In genomic region chr11:48178174-48178573, GRCm38 (mm10) we compare ENCODE assay signal across 21 mouse cellular contexts.
A peak's percentile ranks its signal among the peaks of the same experiment; 100 is the strongest.
DNase-seq lines count a peak whose midpoint lies in the region; TF ChIP-seq lines count a peak whose summit lies in the region.
"Had no signal": no experiment of that assay in that cellular context is flagged by ENCODE, and none has a peak within 500 bp of the region (broad histone marks: within the 10 kb centered on the region; RNA-seq: fewer than 3 reads in every experiment).

No protein-coding gene starts in this region.

- H3K9me3 ChIP-seq in E14TG2a.4 (ENCODE audit: low read length): no peaks in the 10 kb centered on the region
- H3K9me3 ChIP-seq: embryonic facial prominence, embryonic 13.5 days; forebrain, embryonic 13.5 days; hindbrain, embryonic 13.5 days; limb, embryonic 12.5 days; liver, embryonic 12.5 days; midbrain, embryonic 13.5 days had no signal

- no peaks in the 10 kb centered on the region for H3K4me1 ChIP-seq in E14TG2a.4 (replicated peaks; ENCODE audit: low read depth, low read length)
- no peaks in the 10 kb centered on the region for H3K4me1 ChIP-seq in thymus, adult 2 months (replicated peaks; ENCODE audit: control insufficient read depth, insufficient read depth, low read length)
- H3K4me1 ChIP-seq: embryonic facial prominence, embryonic 13.5 days; forebrain, embryonic 13.5 days; hindbrain, embryonic 13.5 days; limb, embryonic 12.5 days; liver, embryonic 12.5 days; midbrain, embryonic 13.5 days had no signal

- H3K4me3 ChIP-seq in gastrocnemius, adult 2 months: no peak overlapping the region
- H3K4me3 ChIP-seq in layer of hippocampus, adult 2 months: no peak overlapping the region
- H3K4me3 ChIP-seq in E14TG2a.4 (replicated peaks; ENCODE audit: low read length): no peak overlapping the region
- no peak overlapping the region for H3K4me3 ChIP-seq in thymus, adult 2 months (ENCODE audit: control insufficient read depth, insufficient read depth, low read length)
- H3K4me3 ChIP-seq: embryonic facial prominence, embryonic 13.5 days; erythroblast, embryonic 14.5 days; forebrain, embryonic 13.5 days; hindbrain, embryonic 13.5 days; limb, embryonic 12.5 days; liver, embryonic 12.5 days; midbrain, embryonic 13.5 days had no signal

- intact Hi-C loops in gastrocnemius, adult 2 months (cut with DNase I): no loop called here
- intact Hi-C loops in gastrocnemius, postnatal 36 days (cut with DNase I): no loop called here

- no peak for TF ChIP-seq POLR2A in thymus, adult 2 months (IDR thresholded peaks at IDR 0.05; ENCODE audit: control insufficient read depth, extremely low read depth, insufficient read depth, low read length, poor library complexity)

- no peaks in the 10 kb centered on the region for H3K27me3 ChIP-seq in E14TG2a.4 (ENCODE audit: insufficient read depth, low read length)
- no peaks in the 10 kb centered on the region for H3K27me3 ChIP-seq in thymus, adult 2 months (ENCODE audit: control insufficient read depth, insufficient read depth, low read length)
- H3K27me3 ChIP-seq: embryonic facial prominence, embryonic 13.5 days; forebrain, embryonic 13.5 days; hindbrain, embryonic 13.5 days; limb, embryonic 12.5 days; liver, embryonic 12.5 days; midbrain, embryonic 13.5 days had no signal

- TF ChIP-seq CTCF in gastrocnemius, adult 2 months (IDR thresholded peaks at IDR 0.05): 0 out of 2 replicates have a peak, but pooled peaks have one; percentile 3
- peak; percentile 56 for TF ChIP-seq CTCF in layer of hippocampus, adult 2 months (conservative IDR thresholded peaks at IDR 0.05)
- TF ChIP-seq CTCF in E14TG2a.4 (conservative IDR thresholded peaks at IDR 0.05; ENCODE audit: low read length): peak; percentile 77
- TF ChIP-seq CTCF in thymus, adult 2 months (IDR thresholded peaks at IDR 0.05; ENCODE audit: borderline replicate concordance, control insufficient read depth, extremely low read depth, insufficient read depth, low read length, poor library complexity): no peak

- WGBS in thymus, adult 2 months: 45% methylated on average over 3 of the region's 3 CpGs

- no peak overlapping the region for H3K27ac ChIP-seq in gastrocnemius, adult 2 months
- no peak overlapping the region for H3K27ac ChIP-seq in layer of hippocampus, adult 2 months
- H3K27ac ChIP-seq in thymus, adult 2 months (ENCODE audit: control insufficient read depth, insufficient read depth, low read length): no peak overlapping the region
- H3K27ac ChIP-seq: embryonic facial prominence, embryonic 13.5 days; forebrain, embryonic 13.5 days; hindbrain, embryonic 13.5 days; limb, embryonic 12.5 days; liver, embryonic 12.5 days; midbrain, embryonic 13.5 days had no signal

- no peaks in the 10 kb centered on the region for H3K36me3 ChIP-seq in E14TG2a.4 (ENCODE audit: insufficient read depth, low read length)
- no peaks in the 10 kb centered on the region for H3K36me3 ChIP-seq in thymus, adult 2 months (ENCODE audit: control insufficient read depth, insufficient read depth, low read length)
- H3K36me3 ChIP-seq: embryonic facial prominence, embryonic 13.5 days; hindbrain, embryonic 13.5 days; limb, embryonic 12.5 days; liver, embryonic 12.5 days; midbrain, embryonic 13.5 days had no signal

- DNase-seq in gastrocnemius, adult 2 months: no peak
- no peak for DNase-seq in gastrocnemius, postnatal 36 days
- DNase-seq in layer of hippocampus, adult 2 months (ENCODE audit: low spot score in 2 of 2): no peak
- no peak for DNase-seq in layer of hippocampus, postnatal 10 days (ENCODE audit: low spot score in 2 of 2)
- DNase-seq in R1 (ENCODE audit: low read depth, low spot score) (peak; percentile 33), liver (no peak)
- no peak for DNase-seq in thymus, adult 2 months
- DNase-seq: cerebellum, adult 18-20 months; gastrocnemius, postnatal 10 days; heart, adult 11 months; layer of hippocampus, adult 9-11 months; lung, adult 18-20 months; thymus, postnatal 25 days had no signal
